Mouse (Mus musculus) thymus, adult 2 months (tissue): ENCODE measurements at regions not wholly inside any gene's neighbourhood (a gene's known extent, or its start where the extent isn't known, plus 50 kb on each side); places are given as distances from the start of the nearest gene placed in this dataset.

Experiments used
- CTCF ChIP-seq: fragments of 200-500 bp; IDR thresholded peaks from 2 replicates; pipeline ENCODE4 v1.5.1; 2012; ENCODE audit warnings: mild to moderate bottlenecking, control low read depth, low read length, moderate library complexity, borderline replicate concordance; ENCODE audit not compliant: control insufficient read depth, poor library complexity, insufficient read depth; ENCODE audit errors: extremely low read depth
- POLR2A ChIP-seq: fragments of 200-500 bp; IDR thresholded peaks from 2 replicates; pipeline ENCODE4 v1.6.1; 2012; ENCODE audit warnings: mild to moderate bottlenecking, low read length, control low read depth, moderate library complexity; ENCODE audit not compliant: control insufficient read depth, poor library complexity, insufficient read depth; ENCODE audit errors: extremely low read depth

GRCm38 (mm10) chr2:72868173-72868572 is 112.1 kb downstream of the Sp3 start:
- TF ChIP-seq CTCF (no peak), POLR2A (no peak)
